Mouse (Mus musculus) right cerebral cortex, postnatal 14 days (tissue): ENCODE measurements around the gene Vmn2r54.
"Not testable (repeated sequence)": the region's sequence is repeated elsewhere in the genome, so short reads cannot be mapped to it uniquely, and the experiment has no call there.

Experiments used
- DNase-seq: peaks from one replicate; pipeline ENCODE4 v3.0.0; 2022

Gene Vmn2r54

DNA sequence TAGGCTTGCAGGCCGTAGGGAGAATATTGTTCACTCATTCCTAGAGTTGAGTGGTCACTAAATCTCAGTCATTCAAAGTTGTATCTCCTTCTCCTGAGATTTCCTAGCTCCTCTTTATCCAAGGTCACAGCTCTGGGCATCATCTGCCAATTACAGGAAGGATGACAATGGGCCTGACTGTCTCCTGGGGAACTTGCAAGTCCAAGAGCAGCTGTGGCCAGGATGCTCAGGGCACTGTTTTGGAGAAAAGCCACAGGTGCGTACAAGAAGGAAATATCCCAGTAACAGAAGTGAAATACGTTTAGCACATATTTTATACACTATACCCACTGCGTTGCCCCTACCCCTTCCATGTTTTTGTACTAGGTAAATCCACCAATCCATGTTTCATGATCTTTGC is at the start of gene Vmn2r54:
Gene Vmn2r54, minus strand, starts transcription at position 101 of the 400 bp plus-strand sequence.
- not testable (repeated sequence) for DNase-seq

DNA sequence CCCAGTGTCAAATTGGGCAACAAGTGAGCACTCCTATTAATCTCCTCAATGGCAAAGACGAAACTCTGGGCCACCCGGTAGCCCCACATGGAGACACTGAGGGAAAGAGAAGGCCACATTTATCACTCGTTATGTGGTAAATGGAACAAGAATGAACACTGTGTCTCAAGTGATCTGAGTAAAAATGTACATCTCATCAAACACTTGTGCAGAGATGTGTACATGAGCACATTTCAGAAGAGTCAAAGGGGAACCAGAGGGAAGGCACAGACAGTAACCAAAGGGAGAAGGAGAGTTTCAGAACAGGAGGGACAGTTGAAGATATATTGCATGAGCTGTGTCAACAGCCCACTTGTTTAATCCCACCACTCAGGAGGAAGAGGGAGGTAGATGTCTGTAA is 44.8 kb upstream of the Vmn2r54 start, which contains the start of gene Vmn2r55:
Gene Vmn2r55, minus strand, starts transcription at position 101 of the 400 bp plus-strand sequence.
- DNase-seq: not testable (repeated sequence)

DNA sequence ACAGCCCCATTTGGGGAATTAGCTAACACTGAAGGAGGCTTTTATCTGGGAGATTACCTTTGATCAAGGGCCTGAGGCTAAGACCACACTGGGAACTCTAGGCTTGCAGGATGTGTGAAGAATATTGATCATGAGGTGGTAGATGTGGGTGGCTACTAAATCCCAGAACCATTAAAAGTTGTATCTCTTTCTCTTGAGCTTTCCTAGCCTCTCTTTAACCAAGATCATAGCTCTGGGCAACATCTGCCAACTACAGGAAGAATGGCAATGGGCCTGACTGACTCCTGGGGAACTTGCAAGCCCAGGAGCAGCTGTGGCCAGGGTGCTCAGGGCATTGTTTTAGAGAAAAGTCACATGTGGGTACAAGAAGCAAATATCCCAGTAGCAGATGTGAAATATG is 31.4 kb downstream of the Vmn2r54 start, which contains the start of gene Vmn2r53:
Gene Vmn2r53, minus strand, starts transcription at position 101 of the 400 bp plus-strand sequence.
- DNase-seq: no peak
